Mouse (Mus musculus) embryonic facial prominence, embryonic 14.5 days (tissue): ENCODE data around the gene Kif3b. TPM values are rescaled to one million over a fixed set of nuclear protein-coding genes. Genes with fewer than 3 reads are reported as not detected.

ENCODE experiments used
- ATAC-seq: fragments of 200-750 bp; cut with Nextera tagmentation; 2 replicates; pipeline ENCODE4 v1.8.0; 2017; ENCODE audit warnings: low read depth, moderate number of reproducible peaks, moderate TSS enrichment
- DNase-seq: peaks from one replicate; pipeline ENCODE4 v3.0.0-alpha.2; 2015; ENCODE audit warnings: low spot score
- H3K27ac ChIP-seq: fragments of 300-500 bp; sonication (generic); replicated peaks from 2 replicates; pipeline ENCODE4 v1.5.1; 2014; ENCODE audit warnings: low read depth, mild to moderate bottlenecking, low read length, moderate library complexity
- H3K27me3 ChIP-seq: fragments of 300-500 bp; sonication (generic); replicated peaks from 2 replicates; pipeline ENCODE4 v1.6.1; 2014; ENCODE audit warnings: low read length; ENCODE audit not compliant: control insufficient read depth, insufficient read depth
- H3K36me3 ChIP-seq: fragments of 300-500 bp; sonication (generic); 2 replicates; pipeline ENCODE4 v1.6.1; 2014; ENCODE audit warnings: low read length, mixed read lengths; ENCODE audit not compliant: control insufficient read depth, insufficient read depth
- H3K4me1 ChIP-seq: fragments of 300-500 bp; sonication (generic); 2 replicates; pipeline ENCODE4 v1.6.1; 2014; ENCODE audit warnings: antibody characterized with exemption, low read length; ENCODE audit not compliant: control insufficient read depth, insufficient read depth
- H3K4me2 ChIP-seq: fragments of 300-500 bp; sonication (generic); 2 replicates; pipeline ENCODE4 v1.6.1; 2014; ENCODE audit warnings: low read depth, mild to moderate bottlenecking, low read length, moderate library complexity, mixed read lengths
- H3K4me3 ChIP-seq: fragments of 300-500 bp; sonication (generic); 2 replicates; pipeline ENCODE4 v1.5.1; 2014; ENCODE audit warnings: low read depth, mild to moderate bottlenecking, low read length
- H3K9ac ChIP-seq: fragments of 300-500 bp; sonication (generic); 2 replicates; pipeline ENCODE4 v1.6.1; 2014; ENCODE audit warnings: low read depth, mild to moderate bottlenecking, low read length, moderate library complexity, mixed read lengths
- H3K9me3 ChIP-seq: fragments of 300-500 bp; sonication (generic); 2 replicates; pipeline ENCODE4 v1.6.1; 2016; ENCODE audit warnings: low read length; ENCODE audit not compliant: control insufficient read depth
- WGBS: fragments of 180-500 bp; shearing (Covaris S2); extraction: QIAGEN DNeasy Blood & Tissue Kit; methylation state at CpG from one replicate; pipeline ENCODE4 v1.1.7; 2014; 5-methylcytosine and 5-hydroxymethylcytosine counted together
- polyA plus RNA-seq: library from polyadenylated mRNA; unstranded; fragments of >200 nt; fragmentation: Nextera tagmentation; extraction: Ambion mirVana; gene quantifications from 2 replicates; pipeline ENCODE4 v1.2.1, GENCODE M21; 2014

The Kif3b gene
- polyA plus RNA-seq, 1 experiment from 2014 or later = 7.6 TPM

DNA sequence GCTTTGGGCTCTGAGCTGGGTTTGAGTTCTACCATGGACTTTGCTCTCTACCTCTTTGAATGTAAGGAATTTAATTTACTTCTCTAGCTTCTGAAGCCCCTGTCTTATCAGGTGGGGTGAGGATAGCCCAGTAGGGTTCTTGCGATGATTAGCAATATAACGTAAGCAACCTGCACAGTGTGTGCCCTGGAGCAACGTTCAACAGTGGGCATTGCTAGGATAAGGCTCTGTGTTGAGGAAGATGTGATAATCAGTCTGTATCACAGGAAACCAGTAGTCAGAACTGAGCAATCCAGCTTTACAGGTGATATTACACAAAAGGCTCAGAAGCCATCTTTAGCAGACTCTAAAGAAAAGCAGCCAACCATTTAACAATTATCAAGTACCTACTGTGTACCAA is 43.1 kb downstream of the Kif3b start:
- Histone ChIP-seq H3K4me2 (no peak overlapping the region), H3K4me1 (no peaks in the 10 kb centered on the region), H3K4me3 (no peak overlapping the region), H3K27ac (no peak overlapping the region), H3K9ac (no peak overlapping the region), H3K9me3 (no peaks in the 10 kb centered on the region), H3K36me3 (peaks cover 36% of the 10 kb centered on the region), H3K27me3 (no peaks in the 10 kb centered on the region)
- DNase-seq (no peak), ATAC-seq (no peak)
- 87% methylated on average over 3 of the region's 3 CpGs for WGBS

DNA sequence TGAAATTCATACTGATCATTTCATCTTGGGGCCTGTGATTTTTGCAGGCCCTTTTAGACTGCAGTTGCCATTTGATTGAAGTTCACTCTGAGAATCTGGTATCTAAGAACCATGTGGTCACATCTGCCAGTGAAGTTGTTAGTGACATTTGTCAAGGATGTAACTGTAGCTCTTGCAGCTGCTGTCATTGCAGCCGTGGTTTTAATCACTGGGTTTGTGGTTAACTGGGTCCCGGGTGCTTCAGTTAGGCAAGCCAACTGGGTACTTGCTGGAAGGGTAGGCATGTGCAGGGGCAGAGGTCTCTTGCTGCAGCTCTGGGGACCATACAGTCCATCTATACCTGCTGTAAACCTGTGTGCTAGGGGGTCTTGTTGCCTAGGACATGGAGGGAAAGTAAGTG is 44.9 kb downstream of the Kif3b start:
- no peaks in the 10 kb centered on the region for H3K4me1 ChIP-seq
- DNase-seq = peak; percentile 77
- no peaks in the 10 kb centered on the region for H3K9me3 ChIP-seq
- H3K4me3 ChIP-seq = no peak overlapping the region
- H3K36me3 ChIP-seq = peaks cover 19% of the 10 kb centered on the region; the same call in 1 of the 2 replicates
- H3K27me3 ChIP-seq = no peaks in the 10 kb centered on the region
- 44% methylated on average over 2 of the region's 2 CpGs for WGBS
- no peak overlapping the region for H3K4me2 ChIP-seq
- no peak overlapping the region for H3K27ac ChIP-seq
- H3K9ac ChIP-seq = no peak overlapping the region
- ATAC-seq = peak; percentile 50; the same call in 1 of the 2 replicates

DNA sequence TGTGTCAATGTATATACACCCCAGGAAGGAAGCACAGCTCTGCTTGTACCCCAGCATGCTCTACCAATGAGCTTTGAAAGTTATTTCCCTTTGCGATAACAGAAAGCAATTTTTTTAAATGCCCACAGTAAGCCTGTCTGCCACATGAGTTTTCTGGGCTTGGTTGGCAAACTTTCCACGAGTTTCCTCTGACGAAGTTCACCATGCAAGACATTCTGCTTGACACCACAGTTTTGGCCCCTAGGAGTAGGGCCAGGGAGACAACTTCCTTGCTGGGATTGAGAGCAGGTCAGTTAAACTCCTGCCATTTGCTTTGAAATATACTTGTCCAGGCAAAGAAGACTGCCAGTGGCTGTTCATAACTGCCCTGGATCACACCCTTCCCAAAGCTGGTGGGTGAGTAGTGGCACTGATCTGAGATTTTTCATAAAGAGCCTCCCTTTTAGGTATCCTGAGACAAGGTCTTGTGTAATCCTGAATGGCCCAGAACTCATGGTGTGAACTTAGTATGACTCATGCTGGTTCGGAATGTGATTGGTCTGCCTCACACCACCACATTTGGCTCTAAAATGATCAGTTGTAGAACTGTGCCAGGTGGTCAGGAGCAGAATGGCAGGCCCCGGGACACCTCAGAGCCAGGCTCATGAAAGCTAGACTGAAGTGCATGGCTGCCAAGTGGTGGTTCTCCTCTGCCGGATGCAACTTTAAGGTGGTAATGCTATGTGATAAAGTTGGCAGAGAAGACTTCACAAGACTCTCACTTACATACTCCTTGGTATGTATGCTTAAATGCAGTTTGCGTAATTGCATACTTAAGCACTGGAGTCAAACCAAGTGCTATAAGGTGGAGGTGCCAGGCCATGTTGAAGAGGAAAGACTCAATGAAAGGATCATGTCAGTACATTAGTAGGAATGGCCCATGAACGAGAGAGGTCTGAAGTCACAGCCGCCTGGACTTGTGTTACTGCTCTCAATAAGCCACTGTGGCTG is 47.4 kb downstream of the Kif3b start:
- ATAC-seq (no peak), DNase-seq (no peak)
- Histone ChIP-seq H3K36me3 (0 out of 2 replicates have a peak, but pooled peaks cover 4% of the 10 kb centered on the region), H3K9ac (no peak overlapping the region), H3K9me3 (no peaks in the 10 kb centered on the region), H3K4me3 (no peak overlapping the region), H3K4me1 (no peaks in the 10 kb centered on the region), H3K27ac (no peak overlapping the region), H3K4me2 (no peak overlapping the region), H3K27me3 (no peaks in the 10 kb centered on the region)
- whole genome bisulfite sequencing = 89% methylated on average over 9 of the region's 9 CpGs

DNA sequence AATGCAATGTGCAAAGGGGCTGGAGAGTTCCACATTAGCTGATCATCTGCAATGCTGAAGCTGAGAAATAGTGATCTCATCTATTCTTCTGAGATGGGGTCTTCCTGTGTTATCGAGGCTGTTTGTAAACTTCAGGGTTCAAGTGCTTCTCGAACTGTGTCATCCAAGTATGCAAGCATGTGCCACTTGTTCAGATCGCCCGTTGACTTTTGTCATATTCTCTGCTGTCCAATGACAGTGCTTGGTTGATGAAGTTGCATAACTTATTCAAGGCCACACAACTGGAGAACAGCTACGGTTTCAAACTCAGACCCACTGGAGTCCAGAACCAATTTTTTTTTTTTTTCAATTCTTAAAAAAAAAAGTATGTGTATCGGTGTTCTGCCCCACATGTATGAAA is 51.0 kb downstream of the Kif3b start:
- no peaks in the 10 kb centered on the region for H3K9me3 ChIP-seq
- H3K36me3 ChIP-seq = 0 out of 2 replicates have a peak, but pooled peaks cover 4% of the 10 kb centered on the region
- DNase-seq (no peak), ATAC-seq (no peak)
- no peak overlapping the region for H3K27ac ChIP-seq
- H3K4me3 ChIP-seq = no peak overlapping the region
- H3K9ac ChIP-seq = no peak overlapping the region
- no peaks in the 10 kb centered on the region for H3K27me3 ChIP-seq
- peaks cover 8% of the 10 kb centered on the region for H3K4me1 ChIP-seq
- no peak overlapping the region for H3K4me2 ChIP-seq
- 91% methylated on average over 6 of the region's 6 CpGs for WGBS

DNA sequence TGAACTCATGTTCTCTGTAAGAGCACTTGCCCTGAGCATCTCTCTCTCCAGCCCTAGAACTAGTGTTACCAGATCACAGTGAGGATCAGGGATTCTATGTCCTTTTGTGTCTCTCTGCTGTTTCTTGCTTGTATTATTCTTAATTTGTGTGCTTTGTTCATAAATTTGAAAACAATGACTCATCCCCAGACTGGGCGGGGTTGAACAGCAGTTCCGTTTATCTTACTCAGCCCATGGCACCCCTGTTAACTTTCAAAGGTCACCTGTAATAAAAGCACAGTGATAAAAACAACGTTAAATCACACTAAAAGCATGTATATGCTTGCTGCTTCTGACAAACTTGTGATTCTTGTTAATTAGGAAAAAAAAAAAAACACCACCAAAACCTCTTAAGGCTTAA is 51.4 kb downstream of the Kif3b start:
- Histone ChIP-seq H3K27me3 (no peaks in the 10 kb centered on the region), H3K9me3 (no peaks in the 10 kb centered on the region), H3K4me3 (no peak overlapping the region), H3K9ac (no peak overlapping the region), H3K4me1 (peaks cover 8% of the 10 kb centered on the region), H3K4me2 (no peak overlapping the region), H3K36me3 (0 out of 2 replicates have a peak, but pooled peaks cover 4% of the 10 kb centered on the region), H3K27ac (no peak overlapping the region)
- DNase-seq (no peak), ATAC-seq (no peak)
- 81% methylated on average over 3 of the region's 3 CpGs for WGBS

DNA sequence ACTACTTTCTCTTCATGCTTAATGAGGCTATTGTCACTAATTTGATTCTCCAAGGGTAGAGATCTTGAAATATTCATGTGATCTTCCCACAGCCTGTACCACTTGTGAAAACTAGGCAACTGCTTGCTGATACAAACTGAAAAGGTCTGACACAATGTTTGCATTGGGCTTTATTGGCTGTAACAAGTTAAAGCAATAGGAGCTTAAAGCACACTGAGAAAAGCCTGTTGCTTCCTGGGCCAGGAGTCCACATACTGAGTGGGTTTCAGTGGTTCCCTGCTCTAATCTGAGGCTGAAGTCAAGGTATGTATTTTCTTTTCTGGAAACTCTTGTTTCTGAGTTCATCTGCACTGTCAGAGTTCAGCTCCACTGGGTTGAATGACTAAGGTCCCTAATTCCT is 52.0 kb downstream of the Kif3b start:
- H3K27me3 ChIP-seq = no peaks in the 10 kb centered on the region
- no peak for ATAC-seq
- H3K4me3 ChIP-seq = no peak overlapping the region

DNA sequence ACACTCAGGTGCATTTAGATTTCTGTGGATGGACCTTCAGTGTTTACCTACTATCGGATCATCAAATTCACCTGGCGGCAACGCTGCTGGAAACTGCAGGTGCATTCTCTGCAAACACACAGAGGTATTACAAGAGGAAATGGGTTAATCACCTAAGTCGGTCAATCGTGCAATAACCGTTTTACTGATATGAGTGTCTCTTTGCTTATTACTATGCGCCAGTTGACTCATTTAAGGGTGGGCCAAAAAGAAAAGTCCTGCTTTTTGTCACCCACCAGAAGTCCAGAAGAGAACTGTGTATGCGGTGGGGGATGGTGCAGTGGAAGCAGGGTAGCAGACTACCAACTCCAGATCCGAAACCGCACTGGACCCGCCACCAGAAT is 53.8 kb downstream of the Kif3b start:
- WGBS = 6% methylated on average over 11 of the region's 11 CpGs

More for the DNA sequence above, 52.0 kb downstream of the Kif3b start:
- Histone ChIP-seq H3K9ac (no peak overlapping the region), H3K9me3 (no peaks in the 10 kb centered on the region), H3K4me1 (peaks cover 11% of the 10 kb centered on the region), H3K27ac (no peak overlapping the region), H3K4me2 (no peak overlapping the region), H3K36me3 (0 out of 2 replicates have a peak, but pooled peaks cover 4% of the 10 kb centered on the region)
- DNase-seq = no peak

DNA sequence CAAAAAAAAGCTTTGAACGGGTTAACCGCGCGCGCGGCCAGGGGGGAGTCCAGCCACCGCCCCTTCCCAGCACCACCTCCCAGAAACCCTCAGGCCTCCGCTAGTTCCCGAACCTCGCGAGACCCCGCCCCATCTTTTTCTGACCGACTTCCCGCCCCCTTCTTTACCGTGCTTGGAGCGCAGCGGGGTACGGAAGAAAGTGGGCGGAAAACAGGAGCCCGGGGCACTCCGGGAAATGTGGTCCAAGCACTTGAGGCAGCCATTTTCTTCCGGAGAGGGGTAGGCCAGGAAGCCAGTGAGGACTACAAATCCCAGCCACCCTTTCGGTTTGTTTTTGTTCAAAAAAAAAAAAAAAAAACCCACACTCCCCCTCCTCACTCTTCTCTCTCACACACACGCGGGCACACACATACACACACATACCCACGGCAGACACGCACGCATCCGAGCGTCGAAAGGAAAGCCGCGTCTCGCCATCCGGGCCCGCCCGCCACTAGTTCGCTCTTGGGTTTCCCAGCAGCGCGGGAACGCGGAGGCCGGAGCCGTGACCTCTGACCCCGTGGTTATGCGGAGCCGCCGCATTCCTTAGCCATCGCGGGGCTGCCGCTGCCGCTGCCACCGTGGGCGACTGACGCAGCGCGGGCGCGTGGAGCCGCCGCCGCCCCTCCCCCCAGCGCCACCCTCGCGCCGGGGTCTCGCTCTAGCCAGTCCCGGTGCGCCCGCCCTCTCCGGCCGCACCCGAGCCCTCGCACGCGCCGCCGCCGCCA is 54.4 kb downstream of the Kif3b start, which contains the start of gene Asxl1:
Gene Asxl1, plus strand, starts transcription at position 376 of the 767 bp plus-strand sequence.
- peak within 1 kb of the TSS; percentile 100 for H3K27ac ChIP-seq
- peak within 1 kb of the TSS; percentile 97 for H3K9ac ChIP-seq
- 0 out of 2 replicates have a peak, but pooled peaks cover 4% of the 10 kb centered on the region for H3K36me3 ChIP-seq
- WGBS = under 1% methylated on average over 52 of the region's 79 CpGs
- peak within 1 kb of the TSS; percentile 87 for H3K4me2 ChIP-seq
- H3K4me3 ChIP-seq = peak within 1 kb of the TSS; percentile 97
- no peaks in the 10 kb centered on the region for H3K9me3 ChIP-seq
- H3K27me3 ChIP-seq = no peaks in the 10 kb centered on the region
- DNase-seq (peak; percentile 100), ATAC-seq (peak; percentile 98)
- peaks cover 25% of the 10 kb centered on the region for H3K4me1 ChIP-seq

More for the DNA sequence above, 53.8 kb downstream of the Kif3b start:
- DNase-seq (no peak), ATAC-seq (no peak)
- peak overlapping the region; percentile 97 for H3K4me3 ChIP-seq
- H3K27me3 ChIP-seq = no peaks in the 10 kb centered on the region
- H3K4me1 ChIP-seq = peaks cover 19% of the 10 kb centered on the region
- peak overlapping the region; percentile 83 for H3K9ac ChIP-seq
- H3K4me2 ChIP-seq = peak overlapping the region; percentile 87
- H3K27ac ChIP-seq = peak overlapping the region; percentile 100
- H3K36me3 ChIP-seq = 0 out of 2 replicates have a peak, but pooled peaks cover 4% of the 10 kb centered on the region
- no peaks in the 10 kb centered on the region for H3K9me3 ChIP-seq
